8 mouse cellular contexts compared by ENCODE assay signal in genomic region chr6:112304751-112305150, GRCm38 (mm10). TPM values are rescaled to one million over a fixed set of nuclear protein-coding genes. Genes with fewer than 3 reads are reported as not detected.
A peak's percentile ranks its signal among the peaks of the same experiment; 100 is the strongest.
DNase-seq lines count a peak whose midpoint lies in the region; ATAC-seq and TF ChIP-seq lines count a peak whose summit lies in the region.

No protein-coding gene starts in this region.

- TF ChIP-seq CTCF in liver, postnatal 0 days (IDR thresholded peaks at IDR 0.05; ENCODE audit: low read depth) = no peak

- DNase-seq in heart, adult 18-20 months = peak; percentile 84 to 88
- DNase-seq in adrenal gland, postnatal 36 days = peak; percentile 48 to 61
- peak; percentile 55 for DNase-seq in heart, postnatal 4 days
- DNase-seq in lung, postnatal 14 days = peak; percentile 72
- DNase-seq in liver, postnatal 0 days = no peak
- no peak for DNase-seq in frontal cortex, postnatal 10 days (ENCODE audit: low spot score in 2 of 2)
- no peak for DNase-seq in liver

- ATAC-seq in heart, embryonic 11.5 days (replicated peaks; ENCODE audit: insufficient number of reproducible peaks, low FRiP score, low TSS enrichment) = no peak
- ATAC-seq in liver, postnatal 0 days = no peak

- no peak overlapping the region for H3K4me3 ChIP-seq in heart, embryonic 11.5 days (ENCODE audit: low read depth, low read length)
- H3K4me3 ChIP-seq in liver, postnatal 0 days (ENCODE audit: low read depth, low read length) = no peak overlapping the region

- H3K9me3 ChIP-seq in heart, embryonic 11.5 days (replicated peaks; ENCODE audit: control insufficient read depth, low read length) = no peaks in the 10 kb centered on the region
- H3K9me3 ChIP-seq in liver, postnatal 0 days (ENCODE audit: low read length) = no peaks in the 10 kb centered on the region

- no peak overlapping the region for H3K27ac ChIP-seq in heart, embryonic 11.5 days (ENCODE audit: low read depth, low read length)
- no peak overlapping the region for H3K27ac ChIP-seq in liver, postnatal 0 days (ENCODE audit: low read depth)

- H3K36me3 ChIP-seq in heart, embryonic 11.5 days (ENCODE audit: control insufficient read depth, insufficient read depth, low read length) = no peaks in the 10 kb centered on the region
- H3K36me3 ChIP-seq in liver, postnatal 0 days (replicated peaks; ENCODE audit: insufficient read depth, low read length) = no peaks in the 10 kb centered on the region

- no peaks in the 10 kb centered on the region for H3K27me3 ChIP-seq in heart, embryonic 11.5 days (ENCODE audit: control insufficient read depth, insufficient read depth, low read length)
- H3K27me3 ChIP-seq in liver, postnatal 0 days (ENCODE audit: insufficient read depth, low read length) = no peaks in the 10 kb centered on the region

- no peak overlapping the region for H3K4me2 ChIP-seq in heart, embryonic 11.5 days
- no peak overlapping the region for H3K4me2 ChIP-seq in liver, postnatal 0 days (ENCODE audit: low read depth, low read length)

- H3K4me1 ChIP-seq in heart, embryonic 11.5 days (ENCODE audit: control insufficient read depth, insufficient read depth, low read length) = peaks cover 23% of the 10 kb centered on the region
- no peaks in the 10 kb centered on the region for H3K4me1 ChIP-seq in liver, postnatal 0 days (ENCODE audit: insufficient read depth)

- 40% methylated on average over 8 of the region's 8 CpGs for WGBS in heart, embryonic 11.5 days (ENCODE audit: insufficient replicate concordance)
- 43% methylated on average over 8 of the region's 8 CpGs for WGBS in liver, postnatal 0 days (ENCODE audit: insufficient replicate concordance)

- H3K9ac ChIP-seq in heart, embryonic 11.5 days (ENCODE audit: low read depth, low read length) = no peak overlapping the region
- H3K9ac ChIP-seq in liver, postnatal 0 days (replicated peaks) = no peak overlapping the region

- TF ChIP-seq EP300 in liver, postnatal 0 days (IDR thresholded peaks at IDR 0.05; ENCODE audit: low read depth) = no peak

RNA-seq across cellular contexts. Expression of gene Lmcd1, which starts 31.2 kb away (rescaled TPM):
- 10 to 100 TPM; 33.6 to 35.0 TPM for total RNA-seq in heart, adult 18-20 months (2021)
- 36.7 and 37.5 TPM in 2 replicates for polyA plus RNA-seq in heart, embryonic 11.5 days (2014; fragmentation: Nextera tagmentation; extraction: Ambion mirVana)
- 1 to 10 TPM; 5.2 to 8.4 TPM for total RNA-seq in adrenal gland, postnatal 36 days (2021)
- 10 to 100 TPM; 55.0 to 63.0 TPM for total RNA-seq in heart, postnatal 4 days (2021)
- 0.65 and 1.5 TPM in 2 replicates for polyA plus RNA-seq in liver, postnatal 0 days (2015; fragmentation: Nextera tagmentation; extraction: Ambion mirVana)

Comparison
In these comparisons a context has a peak if more than half of its experiments do, and no peak if none do; other contexts are left out.
1. DNase-seq: peak in heart, adult 18-20 months (2 of 2), adrenal gland, postnatal 36 days (2 of 2), heart, postnatal 4 days (single experiment) and lung, postnatal 14 days (single experiment); none in liver, postnatal 0 days (single experiment), frontal cortex, postnatal 10 days (0 of 2) and liver (single experiment).